Mouse (Mus musculus) lung, embryonic 14.5 days (tissue): ENCODE results near the gene Nr4a2. TPM values are rescaled to one million over a fixed set of nuclear protein-coding genes. Genes with fewer than 3 reads are reported as not detected.
A peak's percentile ranks its signal among the peaks of the same experiment; 100 is the strongest.

Experiments
- ATAC-seq: fragments of 200-750 bp; cut with Nextera tagmentation; 2 replicates; pipeline ENCODE4 v1.8.0; 2017; ENCODE audit warnings: mild to moderate bottlenecking, moderate TSS enrichment, moderate library complexity; ENCODE audit not compliant: insufficient read depth
- DNase-seq: peaks from one replicate; pipeline ENCODE4 v3.0.0-alpha.2; 2015
- H3K27ac ChIP-seq: fragments of 300-500 bp; sonication (generic); 2 replicates; pipeline ENCODE4 v1.5.1; 2014; ENCODE audit warnings: low read depth, mild to moderate bottlenecking, moderate library complexity
- H3K27me3 ChIP-seq: fragments of 300-500 bp; sonication (generic); 2 replicates; pipeline ENCODE4 v1.6.1; 2014; ENCODE audit warnings: low read length, control low read depth; ENCODE audit not compliant: insufficient read depth
- H3K36me3 ChIP-seq: fragments of 300-500 bp; sonication (generic); 2 replicates; pipeline ENCODE4 v1.6.1; 2014; ENCODE audit warnings: control low read depth; ENCODE audit not compliant: insufficient read depth
- H3K4me1 ChIP-seq: fragments of 300-500 bp; sonication (generic); 2 replicates; pipeline ENCODE4 v1.6.1; 2014; ENCODE audit warnings: antibody characterized with exemption, control low read depth; ENCODE audit not compliant: insufficient read depth
- H3K4me2 ChIP-seq: fragments of 300-500 bp; sonication (generic); 2 replicates; pipeline ENCODE4 v1.6.1; 2014; ENCODE audit warnings: mild to moderate bottlenecking
- H3K4me3 ChIP-seq: fragments of 300-500 bp; sonication (generic); 2 replicates; pipeline ENCODE4 v1.5.1; 2014; ENCODE audit warnings: low read depth, low read length
- H3K9ac ChIP-seq: fragments of 300-500 bp; sonication (generic); 2 replicates; pipeline ENCODE4 v1.6.1; 2014
- H3K9me3 ChIP-seq: fragments of 300-500 bp; sonication (generic); 2 replicates; pipeline ENCODE4 v1.6.1; 2016; ENCODE audit warnings: low read depth, low read length, control low read depth
- CTCF ChIP-seq: IDR thresholded peaks from 2 replicates; pipeline ENCODE4 v1.5.1; 2016; ENCODE audit warnings: antibody characterized with exemption, low read depth
- WGBS: fragments of 180-500 bp; shearing (Covaris S2); extraction: QIAGEN DNeasy Blood & Tissue Kit; methylation state at CpG from one replicate; pipeline ENCODE4 v1.1.7; 2014; 5-methylcytosine and 5-hydroxymethylcytosine counted together
- polyA plus RNA-seq: library from polyadenylated mRNA; unstranded; fragments of >200 nt; fragmentation: Nextera tagmentation; extraction: Ambion mirVana; gene quantifications from 2 replicates; pipeline ENCODE4 v1.2.1, GENCODE M21; 2014

Nr4a2 gene
- polyA plus RNA-seq, 1 experiment from 2014 or later = 5.9 TPM

- no peak overlapping the region for H3K4me2 ChIP-seq
- DNase-seq (no peak), ATAC-seq (no peak)
- H3K4me1 ChIP-seq = no peaks in the 10 kb centered on the region
- no peaks in the 10 kb centered on the region for H3K27me3 ChIP-seq
- H3K9ac ChIP-seq = no peak overlapping the region
- H3K27ac ChIP-seq = no peak overlapping the region
- no peaks in the 10 kb centered on the region for H3K36me3 ChIP-seq
- 56% methylated on average over 4 of the region's 4 CpGs for WGBS
- H3K9me3 ChIP-seq = no peaks in the 10 kb centered on the region
- H3K4me3 ChIP-seq = no peak overlapping the region
- no peak for TF ChIP-seq CTCF
These were observed 3.7 kb upstream of the Nr4a2 start for GRCm38 (mm10) chr2:57127461-57127860.

- no peak overlapping the region for H3K4me3 ChIP-seq
- H3K27me3 ChIP-seq = no peaks in the 10 kb centered on the region
- no peak overlapping the region for H3K9ac ChIP-seq
- H3K36me3 ChIP-seq = 0 out of 2 replicates have a peak, but pooled peaks cover 7% of the 10 kb centered on the region
- H3K27ac ChIP-seq = no peak overlapping the region
- ATAC-seq (no peak), DNase-seq (no peak)
- no peaks in the 10 kb centered on the region for H3K9me3 ChIP-seq
- 74% methylated on average over 6 of the region's 6 CpGs for WGBS
- H3K4me2 ChIP-seq = no peak overlapping the region
- H3K4me1 ChIP-seq = no peaks in the 10 kb centered on the region
- no peak for TF ChIP-seq CTCF
These were observed 2.1 kb upstream of the Nr4a2 start for GRCm38 (mm10) chr2:57125891-57126290.

- DNase-seq (peak; percentile 71), ATAC-seq (peak; percentile 88)
- peak overlapping the region; percentile 97 for H3K9ac ChIP-seq
- no peak for TF ChIP-seq CTCF
- H3K36me3 ChIP-seq = 0 out of 2 replicates have a peak, but pooled peaks cover 7% of the 10 kb centered on the region
- H3K27ac ChIP-seq = peak overlapping the region; percentile 97
- no peaks in the 10 kb centered on the region for H3K4me1 ChIP-seq
- no peaks in the 10 kb centered on the region for H3K9me3 ChIP-seq
- H3K4me3 ChIP-seq = peak overlapping the region; percentile 88
- 1% methylated on average over 63 of the region's 67 CpGs for WGBS
- peak overlapping the region; percentile 72 for H3K4me2 ChIP-seq
- no peaks in the 10 kb centered on the region for H3K27me3 ChIP-seq
These were observed 520 bp downstream of the Nr4a2 start for GRCm38 (mm10) chr2:57122986-57123980.

- H3K4me3 ChIP-seq = no peak overlapping the region
- 83% methylated on average over 4 of the region's 4 CpGs for WGBS
These were observed 2.7 kb downstream of the Nr4a2 start for GRCm38 (mm10) chr2:57121110-57121509.

GRCm38 (mm10) chr2:57117201-57117951, 6.4 kb downstream of the Nr4a2 start:
- Histone ChIP-seq H3K9me3 (peaks cover under 1% of the 10 kb centered on the region; the same call in 1 of the 2 replicates), H3K27me3 (peaks cover 17% of the 10 kb centered on the region), H3K27ac (peak overlapping the region; percentile 83), H3K4me1 (0 out of 2 replicates have a peak, but pooled peaks cover 3% of the 10 kb centered on the region), H3K4me3 (peak overlapping the region; percentile 73), H3K4me2 (peak overlapping the region; percentile 90), H3K36me3 (0 out of 2 replicates have a peak, but pooled peaks cover 7% of the 10 kb centered on the region), H3K9ac (peak overlapping the region; percentile 65)
- ATAC-seq = no peak
- WGBS = 5% methylated on average over 13 of the region's 13 CpGs
- DNase-seq = peak; percentile 86
- TF ChIP-seq CTCF = peak; percentile 66

More at GRCm38 (mm10) chr2:57121110-57121509, 2.7 kb downstream of the Nr4a2 start:
- no peak for TF ChIP-seq CTCF
- Histone ChIP-seq H3K4me2 (no peak overlapping the region), H3K9ac (no peak overlapping the region), H3K9me3 (no peaks in the 10 kb centered on the region), H3K27ac (no peak overlapping the region), H3K4me1 (no peaks in the 10 kb centered on the region), H3K27me3 (no peaks in the 10 kb centered on the region), H3K36me3 (0 out of 2 replicates have a peak, but pooled peaks cover 7% of the 10 kb centered on the region)
- ATAC-seq (no peak), DNase-seq (no peak)

- peak; percentile 82 for DNase-seq
- peak overlapping the region; percentile 65 for H3K9ac ChIP-seq
- WGBS = under 1% methylated on average over 47 of the region's 47 CpGs
- peaks cover 3% of the 10 kb centered on the region; the same call in 1 of the 2 replicates for H3K9me3 ChIP-seq
- ATAC-seq = peak; percentile 61
- peak overlapping the region; percentile 83 for H3K27ac ChIP-seq
- peaks cover 25% of the 10 kb centered on the region for H3K27me3 ChIP-seq
- 0 out of 2 replicates have a peak, but pooled peaks cover 3% of the 10 kb centered on the region for H3K4me1 ChIP-seq
- H3K36me3 ChIP-seq = 0 out of 2 replicates have a peak, but pooled peaks cover 6% of the 10 kb centered on the region
- peak; percentile 27 for TF ChIP-seq CTCF
- peak overlapping the region; percentile 73 for H3K4me3 ChIP-seq
- peak overlapping the region; percentile 90 for H3K4me2 ChIP-seq
These were observed 7.2 kb downstream of the Nr4a2 start for GRCm38 (mm10) chr2:57116366-57117200.
